Mouse (Mus musculus) thymus, adult 2 months (tissue): ENCODE measurements around the gene Wdr45.
"Not testable (repeated sequence)": the region's sequence is repeated elsewhere in the genome, so short reads cannot be mapped to it uniquely, and the experiment has no call there.

Experiments
- CTCF ChIP-seq: fragments of 200-500 bp; IDR thresholded peaks from 2 replicates; pipeline ENCODE4 v1.5.1; 2012; ENCODE audit warnings: mild to moderate bottlenecking, control low read depth, low read length, moderate library complexity, borderline replicate concordance; ENCODE audit not compliant: control insufficient read depth, poor library complexity, insufficient read depth; ENCODE audit errors: extremely low read depth
- POLR2A ChIP-seq: fragments of 200-500 bp; IDR thresholded peaks from 2 replicates; pipeline ENCODE4 v1.6.1; 2012; ENCODE audit warnings: mild to moderate bottlenecking, low read length, control low read depth, moderate library complexity; ENCODE audit not compliant: control insufficient read depth, poor library complexity, insufficient read depth; ENCODE audit errors: extremely low read depth

- TF ChIP-seq POLR2A, CTCF: not testable (repeated sequence)
These were observed 39.5 kb downstream of the Wdr45 start for GRCm38 (mm10) chrX:7753627-7754026.
